Mouse (Mus musculus) thymus, postnatal 0 days (tissue): ENCODE data around the gene Cacna2d4. TPM values are rescaled to one million over a fixed set of nuclear protein-coding genes. Genes with fewer than 3 reads are reported as not detected.

ENCODE experiments used
- DNase-seq: peaks from one replicate; pipeline ENCODE4 v3.0.0-alpha.2; 2015; ENCODE audit warnings: low spot score
- polyA plus RNA-seq: library from polyadenylated mRNA; unstranded; fragments of >200 nt; fragmentation: Nextera tagmentation; extraction: Ambion mirVana; gene quantifications from 2 replicates; pipeline ENCODE4 v1.2.1, GENCODE M21; 2015

The Cacna2d4 gene
- polyA plus RNA-seq, 1 experiment from 2014 or later: 4.6 TPM

GRCm38 (mm10) chr6:119386421-119386820 lies 150.1 kb downstream of the Cacna2d4 start:
- no peak for DNase-seq

GRCm38 (mm10) chr6:119386821-119387220 lies 150.5 kb downstream of the Cacna2d4 start:
- DNase-seq: no peak

GRCm38 (mm10) chr6:119387801-119388649 lies 151.7 kb downstream of the Cacna2d4 start:
- peak; percentile 22 for DNase-seq

DNA sequence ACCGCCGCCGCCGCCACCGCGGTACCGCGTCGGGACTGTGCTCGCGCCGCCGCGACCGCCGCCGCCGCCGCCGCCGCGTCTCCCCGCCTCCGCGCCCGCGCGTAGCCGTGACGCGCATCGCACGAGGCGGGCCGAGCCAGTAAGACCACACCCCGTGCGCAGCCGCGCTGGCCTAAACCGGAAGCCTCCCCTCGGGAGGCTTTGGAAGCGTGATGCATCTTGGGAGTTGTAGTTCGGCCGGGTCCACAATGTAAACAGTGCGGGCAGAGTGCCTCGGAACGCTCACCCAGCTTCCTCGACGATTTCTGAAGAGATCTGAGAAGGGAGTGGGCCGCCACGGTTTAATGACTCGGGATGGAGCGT lies 152.3 kb downstream of the Cacna2d4 start:
- peak; percentile 98 for DNase-seq

- DNase-seq: no peak
Observed at GRCm38 (mm10) chr6:119389089-119389488, 152.8 kb downstream of the Cacna2d4 start.

DNA sequence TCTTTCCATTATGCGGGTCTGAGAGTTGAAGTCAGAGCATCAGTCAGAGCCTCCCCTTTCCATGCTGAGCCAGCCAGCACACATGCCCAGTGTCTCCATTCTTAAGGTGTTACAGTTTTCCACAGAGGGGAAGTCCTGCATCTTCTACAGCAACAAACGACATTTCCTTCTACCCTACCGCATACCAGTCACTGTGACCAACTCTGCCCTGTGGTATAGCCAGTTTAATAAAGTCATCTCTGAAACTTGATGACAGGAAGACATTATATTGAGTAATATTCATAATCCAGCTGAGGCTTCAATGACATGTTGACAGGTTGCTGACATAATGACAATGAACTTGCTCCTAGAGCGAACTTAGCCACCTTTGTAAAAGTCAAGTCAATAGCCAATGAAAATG lies 154.4 kb downstream of the Cacna2d4 start:
- DNase-seq: no peak

DNA sequence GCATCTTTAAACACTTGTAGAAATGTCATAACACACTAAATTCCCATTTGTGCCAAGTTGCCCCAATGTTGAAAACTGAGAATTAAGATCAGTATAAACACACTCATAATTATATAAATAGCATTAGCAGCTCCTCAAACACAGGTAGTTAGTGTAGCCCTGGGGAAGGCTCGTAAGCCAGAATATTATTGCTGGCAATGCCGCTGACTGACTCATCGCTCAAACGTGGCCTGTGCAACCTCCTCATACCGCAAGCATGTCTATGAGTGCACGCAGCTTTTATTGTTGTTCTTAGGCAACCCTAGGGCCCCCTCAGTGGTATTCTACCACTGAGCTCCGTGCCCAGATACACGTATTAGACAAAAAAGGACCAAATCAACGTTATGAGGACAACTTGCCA lies 156.5 kb downstream of the Cacna2d4 start:
- DNase-seq: no peak

DNA sequence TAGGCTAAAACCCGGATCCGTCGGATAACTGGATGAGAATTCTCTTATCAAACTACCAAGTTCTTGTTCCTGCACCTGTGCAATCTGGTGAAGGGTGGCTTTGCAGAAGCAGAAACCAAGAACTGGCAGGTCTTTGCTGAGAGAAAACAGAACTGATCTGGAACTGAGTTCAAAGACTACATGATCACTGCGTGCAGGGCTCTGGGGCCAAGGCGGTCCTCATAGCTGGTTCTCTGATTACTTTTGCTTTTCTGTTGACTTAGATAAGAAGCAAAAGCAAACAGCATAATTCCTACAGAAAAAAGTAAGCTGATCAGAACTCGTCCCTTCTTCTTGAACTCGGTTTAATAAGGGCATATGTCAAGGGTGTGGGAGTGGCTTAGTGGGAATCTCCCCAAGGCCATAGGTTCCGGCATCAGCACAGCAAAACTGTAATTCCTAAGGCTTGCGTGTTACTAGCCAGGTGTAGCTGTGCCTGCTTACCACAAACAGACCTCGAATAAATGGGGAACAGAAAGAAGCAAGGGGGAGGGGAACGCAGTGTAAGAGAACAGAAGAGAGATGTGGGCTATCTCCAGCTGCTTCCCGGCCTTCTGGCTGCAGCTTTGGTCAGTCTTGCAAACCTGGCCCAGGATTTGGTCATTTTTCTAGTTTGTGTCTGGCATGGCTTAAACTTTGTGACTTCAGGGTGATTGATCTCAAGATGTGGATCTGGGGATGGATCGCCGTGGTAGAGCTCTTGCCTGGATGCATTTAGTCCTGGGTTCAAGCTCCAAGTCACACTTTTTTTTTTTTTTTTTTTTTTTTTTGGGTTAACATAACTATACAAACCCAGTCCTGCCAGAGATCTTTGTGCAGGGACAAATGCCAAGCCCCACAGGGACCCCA lies 159.3 kb downstream of the Cacna2d4 start:
- peak; percentile 57 for DNase-seq

GRCm38 (mm10) chr6:119396309-119396634 lies 159.9 kb downstream of the Cacna2d4 start:
- peak; percentile 66 for DNase-seq

GRCm38 (mm10) chr6:119399371-119399770 lies 163.0 kb downstream of the Cacna2d4 start:
- DNase-seq: no peak

DNA sequence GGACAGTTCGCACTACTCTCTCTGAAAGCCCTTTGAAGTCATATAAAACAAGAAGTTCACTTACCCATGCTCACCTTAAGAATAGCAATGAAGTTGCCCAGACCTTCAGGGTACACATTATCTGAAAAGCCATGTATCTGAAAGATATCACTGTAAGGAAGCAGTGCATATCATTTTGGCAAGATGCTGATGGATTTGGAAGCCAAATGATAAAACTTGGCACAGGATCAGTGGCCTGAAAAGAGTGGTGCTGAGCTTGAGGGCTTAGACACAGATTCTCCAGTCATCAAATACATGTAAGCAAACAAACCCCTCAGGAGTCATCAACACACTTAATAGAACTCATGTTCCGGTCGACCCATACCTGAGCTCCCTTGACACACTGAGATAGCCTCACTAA lies 164.3 kb downstream of the Cacna2d4 start:
- no peak for DNase-seq

- DNase-seq: no peak
Observed at GRCm38 (mm10) chr6:119401545-119402304, 165.4 kb downstream of the Cacna2d4 start.

Other genes starting within 250 kb of the Cacna2d4 start
- gene Dcp1b, start 61.3 kb upstream of the Cacna2d4 start, polyA plus RNA-seq: 11.3 and 12.0 TPM in 2 replicates
- 0.44 and 0.96 TPM in 2 replicates for gene Cacna1c, start 40.1 kb upstream of the Cacna2d4 start, polyA plus RNA-seq
- gene Lrtm2, start 94.2 kb downstream of the Cacna2d4 start, polyA plus RNA-seq: 0.36 and 0.38 TPM in 2 replicates
- gene Adipor2, start 181.2 kb downstream of the Cacna2d4 start, polyA plus RNA-seq: 44.5 and 51.4 TPM in 2 replicates
- gene Fbxl14, start 243.1 kb downstream of the Cacna2d4 start, polyA plus RNA-seq: 17.1 and 18.1 TPM in 2 replicates